Mouse (Mus musculus) brain, embryonic 14.5 days (tissue): ENCODE measurements around the gene Lgi2.

Experiments used
- CTCF ChIP-seq: fragments of 200-500 bp; IDR thresholded peaks from 2 replicates; pipeline ENCODE4 v1.5.1; 2012; ENCODE audit warnings: inconsistent platforms, mild to moderate bottlenecking, moderate library complexity, borderline replicate concordance; ENCODE audit not compliant: insufficient read depth, insufficient read length; ENCODE audit errors: extremely low read depth
- POLR2A ChIP-seq: fragments of 200-500 bp; IDR thresholded peaks from 2 replicates; pipeline ENCODE4 v1.6.1; 2012; ENCODE audit warnings: mild to moderate bottlenecking, inconsistent platforms, borderline replicate concordance; ENCODE audit not compliant: poor library complexity, insufficient read depth, insufficient read length, severe bottlenecking; ENCODE audit errors: extremely low read depth

DNA sequence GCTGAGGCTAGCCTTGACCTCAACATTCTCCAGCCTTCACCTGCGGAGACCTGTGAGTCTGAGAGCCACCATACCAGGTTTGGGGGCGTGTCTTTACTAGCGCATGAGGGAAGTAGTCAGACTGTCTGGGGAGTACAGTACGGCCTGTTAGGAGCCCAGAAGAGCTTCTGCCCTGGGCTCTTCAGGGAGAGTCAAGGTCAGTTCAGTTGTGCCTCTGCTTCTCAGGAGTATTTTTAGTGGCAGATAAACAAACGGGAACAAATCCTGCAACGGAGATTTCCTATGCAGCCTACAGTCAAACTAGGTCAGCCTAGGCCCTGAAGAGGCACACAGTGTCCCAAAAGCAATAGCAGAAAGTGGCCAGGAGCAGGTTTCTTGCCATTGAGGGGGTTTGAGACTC is 56.8 kb downstream of the Lgi2 start:
- TF ChIP-seq CTCF (no peak), POLR2A (no peak)
